Mouse (Mus musculus) lung, postnatal 4 days (tissue): ENCODE results near the gene Pitx2.

ENCODE experiments used
- DNase-seq, 2 experiments: peaks; one replicate each; pipeline ENCODE4 v3.0.0; 2021

Pitx2 gene

DNA sequence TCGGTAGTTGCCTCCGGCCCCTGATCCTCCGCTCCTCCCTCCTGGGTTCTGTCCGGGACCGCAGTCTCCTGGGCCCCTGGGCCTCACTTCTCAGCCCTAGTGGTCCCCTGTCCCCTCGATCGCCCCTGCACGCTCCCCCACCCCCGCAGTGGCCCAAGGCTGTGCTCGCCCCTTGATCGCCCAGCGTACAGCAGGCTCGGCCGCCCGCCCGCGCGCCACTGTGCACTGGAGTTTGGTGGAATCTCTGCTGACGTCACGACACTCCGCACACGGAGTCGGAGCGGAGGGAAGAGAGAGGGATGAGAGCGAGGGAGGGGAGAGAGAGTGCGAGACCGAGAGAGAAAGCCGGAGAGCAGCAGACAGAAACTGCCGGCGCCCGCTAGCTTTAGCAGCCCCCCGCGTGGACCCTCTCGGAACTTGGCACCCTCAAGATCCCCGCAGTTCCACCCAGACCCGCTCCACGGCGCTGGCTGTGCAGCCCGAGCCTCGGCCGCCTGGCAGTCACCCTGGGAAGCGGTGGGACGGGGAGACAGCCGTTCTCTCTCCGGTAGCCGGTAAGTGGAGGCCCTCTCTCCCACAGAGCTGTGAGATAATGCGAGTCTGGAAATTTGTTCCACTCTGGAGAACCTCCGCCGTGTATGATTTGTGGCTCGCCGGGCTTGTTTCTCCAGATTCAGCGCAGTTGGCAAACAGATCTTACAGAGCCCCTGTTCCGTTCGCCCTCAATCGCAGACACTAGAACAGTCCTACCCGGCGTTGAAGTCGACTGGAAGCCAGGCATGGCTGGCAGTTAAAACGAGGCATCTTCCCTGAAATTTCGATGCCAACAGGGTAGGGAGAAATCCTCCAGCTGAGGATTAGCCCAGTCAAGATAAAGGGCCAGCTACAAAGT, at the start of gene Pitx2:
TSS of gene Pitx2 (plus strand) at position 270 of the 892 bp plus-strand sequence.
- peak in 1 of 2 experiments; percentile 37 for DNase-seq

DNA sequence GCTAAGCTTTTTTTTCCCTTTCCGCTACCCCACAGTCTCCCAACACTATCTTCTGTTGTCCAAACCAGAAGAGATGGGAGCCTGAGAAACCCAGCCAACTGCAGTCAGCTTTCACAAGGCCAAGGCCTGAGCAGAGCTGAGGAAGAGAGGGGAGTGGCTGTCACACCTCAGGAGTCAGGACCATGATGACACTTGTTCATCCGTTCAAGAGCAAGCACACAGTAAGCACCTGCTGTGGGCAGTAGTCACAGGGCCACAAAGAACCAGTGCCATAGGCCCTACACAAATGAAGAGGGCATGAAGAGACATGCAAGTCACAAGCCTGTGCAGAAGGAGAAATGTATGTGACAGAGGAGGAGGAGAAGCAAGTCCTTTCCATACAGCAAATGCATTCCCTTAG, 49.7 kb upstream of the Pitx2 start:
- DNase-seq = no peak

DNA sequence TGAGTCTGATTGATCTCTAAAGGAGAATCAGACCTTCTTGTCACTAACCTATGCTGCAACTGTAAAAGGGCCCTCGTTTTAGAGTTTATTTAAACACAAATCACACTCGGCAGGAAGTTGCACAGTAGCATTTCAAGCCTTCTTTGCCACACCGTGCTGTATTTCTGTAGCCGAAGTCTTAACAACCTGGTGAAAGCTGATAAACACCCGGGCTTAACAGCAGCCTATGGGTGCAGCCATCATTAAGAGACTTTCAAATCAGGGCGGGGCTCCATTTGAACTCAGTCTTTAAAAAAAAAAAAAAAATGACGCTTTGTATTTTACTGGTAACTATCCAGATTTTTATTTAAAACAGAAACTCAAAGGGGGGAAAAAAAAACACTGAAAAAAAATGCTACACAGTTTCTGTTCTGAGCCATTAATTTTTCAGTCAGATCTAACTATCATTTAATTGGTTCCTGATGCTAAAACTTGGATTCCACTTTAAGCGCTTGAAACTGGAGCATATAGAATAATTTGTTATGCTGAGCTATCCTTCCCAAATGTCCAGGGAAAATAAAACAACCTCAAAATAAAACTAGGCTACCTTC, 48.5 kb upstream of the Pitx2 start:
- DNase-seq = no peak

DNA sequence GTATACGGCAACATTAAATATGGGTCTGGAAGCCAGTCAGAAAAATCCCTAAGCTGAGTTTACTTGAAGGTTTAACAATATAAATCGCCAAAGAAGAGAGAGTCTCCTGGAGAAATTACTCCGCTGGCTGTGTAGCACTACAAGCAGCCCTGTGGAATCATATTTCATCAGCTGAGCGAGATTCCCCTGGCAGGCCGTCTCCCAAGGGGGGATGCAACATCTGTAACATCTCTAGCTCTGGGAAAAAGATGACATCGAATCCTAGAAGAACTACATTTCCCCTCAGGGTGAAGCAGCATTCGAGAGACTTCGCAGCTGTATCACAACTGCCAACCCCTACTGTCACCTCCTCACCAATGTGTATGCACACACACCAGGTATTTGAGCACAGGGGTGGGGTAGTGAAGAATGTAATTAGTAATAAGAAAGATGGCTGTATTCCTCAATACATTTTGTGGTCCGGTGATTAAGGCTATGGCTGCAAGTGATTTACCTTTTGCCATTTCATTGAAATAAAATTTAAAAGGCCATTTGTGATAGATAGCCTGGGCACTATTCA, 40.8 kb upstream of the Pitx2 start:
- DNase-seq = no peak

DNA sequence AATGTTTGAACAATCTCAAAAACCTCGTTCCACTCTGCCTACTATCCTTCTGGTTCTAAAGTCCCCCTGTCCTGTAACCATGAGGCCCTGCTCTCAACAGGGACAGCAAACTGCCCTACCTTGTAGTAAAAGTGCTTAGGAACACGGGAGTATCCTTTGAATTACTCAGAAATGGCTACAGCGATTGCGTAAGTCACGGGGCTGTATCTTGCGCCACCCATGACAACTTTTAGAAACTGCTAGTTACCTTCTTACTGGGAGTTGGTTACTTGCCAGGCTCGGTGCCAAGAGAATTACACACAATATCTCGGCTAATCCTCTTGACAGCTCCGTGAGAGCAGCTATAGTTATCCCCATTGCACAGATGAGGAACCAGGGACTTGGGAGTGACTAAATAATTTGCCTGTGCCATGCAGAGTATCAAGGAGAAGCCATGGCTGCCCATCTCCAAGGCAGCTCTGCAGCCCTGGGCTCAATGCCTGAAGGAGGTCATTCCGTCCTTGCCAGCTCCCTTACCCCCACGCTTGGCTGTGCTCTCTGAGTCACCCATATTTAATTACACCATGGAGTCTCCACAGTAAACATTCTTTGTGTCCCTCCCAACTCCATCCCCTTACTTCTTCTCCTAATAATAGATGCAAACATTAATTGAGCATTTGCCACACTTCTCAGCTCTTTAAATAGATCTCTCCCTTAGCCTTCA, 38.2 kb upstream of the Pitx2 start:
- no peak for DNase-seq

DNA sequence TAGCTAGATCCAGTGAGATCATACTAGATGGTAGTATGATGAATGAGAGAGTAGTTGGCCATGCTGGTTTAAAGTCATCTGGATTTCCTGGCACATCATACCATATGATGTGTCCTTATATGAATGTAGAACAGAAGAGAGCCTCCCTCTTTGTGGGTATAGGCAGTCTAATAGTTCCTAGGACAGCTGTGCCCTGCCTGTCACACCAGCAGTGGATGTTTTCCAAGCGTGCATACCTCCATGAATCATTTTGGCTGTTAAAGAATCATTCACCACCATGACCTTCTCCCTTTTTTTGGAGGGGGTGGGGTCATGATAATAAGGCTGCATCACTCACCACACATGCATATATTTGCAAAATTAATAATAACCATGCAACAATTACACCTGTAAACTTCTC, 35.4 kb upstream of the Pitx2 start:
- DNase-seq = no peak

DNA sequence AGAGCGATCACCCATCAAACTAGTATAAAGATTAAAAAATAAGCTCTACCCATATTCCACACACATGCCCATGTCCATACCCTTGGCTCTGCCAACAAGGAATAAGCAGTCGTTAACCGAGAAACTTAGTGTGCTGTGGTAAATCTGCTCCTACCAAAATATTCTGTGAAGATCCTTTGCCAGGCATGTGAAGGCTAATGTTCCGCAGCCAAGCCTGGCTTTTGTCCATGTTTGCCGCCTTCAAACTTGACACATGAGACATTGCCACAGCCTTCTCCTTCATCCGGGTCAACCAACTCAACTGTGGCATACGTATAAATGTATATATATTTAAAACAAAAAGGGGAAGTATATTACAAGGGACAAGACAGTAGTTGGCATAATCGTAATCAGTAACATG, 34.0 kb upstream of the Pitx2 start:
- DNase-seq = no peak

DNA sequence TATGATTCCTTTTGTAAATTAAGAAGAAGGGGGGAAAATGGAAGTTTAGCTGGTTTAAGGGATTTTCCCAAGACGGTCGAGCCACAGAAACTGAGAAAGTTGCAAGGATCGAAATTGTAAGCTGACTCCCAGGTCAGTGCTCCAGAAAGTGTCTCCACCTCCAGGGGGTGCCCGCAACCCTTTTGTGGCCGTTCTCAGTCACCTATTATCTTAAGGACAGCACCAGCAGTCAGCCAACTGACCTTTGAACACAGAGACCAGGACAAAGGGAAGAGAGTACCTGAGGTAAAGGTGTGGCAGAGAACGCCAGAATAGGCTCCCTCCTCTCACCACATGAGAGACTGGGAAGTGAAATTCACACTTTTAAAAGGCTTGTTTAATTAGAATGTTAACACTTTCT, 33.0 kb upstream of the Pitx2 start:
- DNase-seq = no peak

DNA sequence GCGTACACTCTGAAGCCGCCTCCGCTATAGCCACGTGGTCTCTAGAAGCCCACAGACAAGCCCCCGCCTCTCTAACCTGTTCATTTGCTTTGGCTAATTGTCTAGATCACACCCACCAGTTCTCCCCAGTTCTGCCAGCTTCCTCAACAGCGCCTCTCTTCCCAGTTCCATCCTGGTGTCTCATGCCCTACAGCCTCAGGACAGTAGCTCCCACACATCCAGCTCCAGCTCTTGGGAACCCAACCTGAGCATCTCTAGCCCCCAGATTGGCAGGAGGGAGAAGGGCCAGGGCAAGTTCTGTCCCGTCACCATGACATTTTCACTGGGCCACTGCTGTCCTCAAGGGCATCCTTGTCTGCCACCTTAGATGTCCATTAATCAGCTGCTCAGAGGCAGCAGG, 29.3 kb upstream of the Pitx2 start:
- no peak for DNase-seq

DNA sequence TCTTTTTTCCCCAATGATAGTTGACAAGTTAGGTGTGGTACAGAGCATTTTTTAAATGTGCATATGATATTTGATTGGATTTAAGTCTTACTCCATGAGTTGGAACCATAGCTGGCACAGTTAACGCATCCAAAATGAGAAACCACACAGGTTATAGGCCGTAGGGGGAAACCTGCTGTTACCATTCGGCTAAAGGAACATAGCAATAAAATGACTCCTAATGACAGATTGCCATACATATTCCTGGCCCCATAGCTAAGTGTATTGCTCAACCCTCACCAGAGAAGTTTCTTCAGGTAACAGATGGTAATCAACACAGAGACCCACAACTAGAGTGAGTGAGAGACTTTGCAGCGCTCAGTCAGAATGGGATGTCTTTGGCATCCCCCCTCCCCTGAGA, 27.9 kb upstream of the Pitx2 start:
- no peak for DNase-seq

DNA sequence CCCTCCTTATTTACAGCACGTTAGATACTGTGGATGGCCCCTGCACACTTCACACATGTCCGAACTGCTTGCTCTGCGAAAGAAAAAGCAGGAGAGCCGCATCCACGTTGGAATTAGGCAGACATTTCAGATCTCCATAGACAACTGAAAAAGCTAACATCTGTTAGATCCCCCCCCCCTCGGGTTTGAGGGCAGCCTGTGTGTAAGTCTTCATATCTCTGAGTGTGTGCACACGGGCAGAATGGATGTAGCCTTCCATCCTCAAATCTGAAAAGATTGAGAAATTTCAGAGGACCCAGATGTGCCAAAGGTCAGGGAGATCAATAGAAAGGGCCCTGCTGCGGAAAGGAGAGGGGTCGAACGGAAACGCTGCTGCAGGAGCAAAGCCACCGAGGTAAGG, 5.2 kb upstream of the Pitx2 start:
- DNase-seq = no peak

DNA sequence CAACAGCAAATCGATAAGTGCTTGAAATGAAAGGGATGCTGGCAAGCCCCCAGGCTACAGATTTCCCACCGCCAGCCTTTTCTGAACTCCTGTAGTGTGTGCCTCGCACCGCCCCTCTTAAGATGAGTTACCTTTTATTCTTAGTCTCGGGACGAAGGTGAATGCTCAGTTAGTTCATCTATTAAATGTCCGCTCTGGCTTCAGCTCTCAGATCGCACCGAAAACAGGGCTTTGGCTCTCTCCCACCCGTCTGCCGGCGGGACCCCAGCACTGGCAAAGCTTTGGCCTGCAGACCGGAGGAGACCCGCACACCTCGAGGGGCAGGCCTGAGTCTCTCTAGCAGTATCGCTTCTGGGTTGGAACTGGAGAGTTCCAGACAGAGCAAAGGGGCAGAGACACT, 4.6 kb upstream of the Pitx2 start:
- no peak for DNase-seq

DNA sequence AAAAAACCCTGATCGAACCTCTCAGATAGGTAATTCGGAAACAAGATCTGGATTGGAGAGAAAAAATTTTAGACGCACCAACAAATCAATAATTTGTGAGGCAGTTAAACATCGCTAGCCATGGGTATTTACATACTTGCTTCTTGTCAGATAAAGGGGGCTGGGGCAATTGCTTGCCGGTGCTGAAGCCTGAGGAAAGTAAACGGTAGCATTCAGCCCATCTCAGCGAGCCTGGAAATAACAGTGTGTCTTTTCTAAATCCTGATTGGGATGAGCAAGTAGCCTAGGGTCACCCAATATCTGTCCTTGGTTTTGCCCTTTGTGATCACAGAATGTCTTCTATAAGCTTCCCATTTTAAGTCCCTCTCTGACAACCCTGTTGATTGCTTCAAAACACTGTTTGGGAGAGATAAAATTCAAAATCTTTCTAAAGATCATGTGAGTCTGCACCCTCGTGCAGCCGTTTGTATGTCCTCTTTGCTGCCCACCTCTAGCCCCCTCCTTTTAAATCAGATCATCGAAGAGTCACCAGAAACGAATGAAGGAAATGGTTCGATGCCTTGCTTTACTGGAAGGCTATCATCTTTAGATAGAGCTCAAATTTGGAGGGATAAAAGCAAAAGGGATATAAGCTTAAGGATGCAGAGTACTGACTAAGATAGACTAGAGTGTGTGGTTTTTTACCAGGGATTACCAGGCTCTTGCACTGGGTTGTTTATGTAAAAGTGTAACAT, 3.7 kb upstream of the Pitx2 start:
- no peak for DNase-seq

DNA sequence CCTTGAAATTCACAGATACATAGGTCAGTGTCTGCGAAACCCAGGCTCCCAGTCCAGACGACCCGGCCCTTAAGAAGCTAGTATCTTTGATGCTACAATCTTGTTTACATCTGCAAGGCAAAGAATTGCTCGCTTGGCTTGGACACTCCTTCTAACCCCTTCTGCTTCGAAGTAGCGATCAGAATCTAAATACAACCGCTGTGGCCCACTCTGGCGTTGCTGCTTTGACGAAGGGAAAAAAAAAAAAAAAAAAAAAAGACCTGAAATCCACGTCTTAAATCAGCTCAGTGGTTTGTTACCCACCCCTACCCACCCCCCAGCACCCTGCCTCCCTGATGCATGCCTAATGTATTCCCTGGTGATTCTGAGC, 3.1 kb upstream of the Pitx2 start:
- no peak for DNase-seq

DNA sequence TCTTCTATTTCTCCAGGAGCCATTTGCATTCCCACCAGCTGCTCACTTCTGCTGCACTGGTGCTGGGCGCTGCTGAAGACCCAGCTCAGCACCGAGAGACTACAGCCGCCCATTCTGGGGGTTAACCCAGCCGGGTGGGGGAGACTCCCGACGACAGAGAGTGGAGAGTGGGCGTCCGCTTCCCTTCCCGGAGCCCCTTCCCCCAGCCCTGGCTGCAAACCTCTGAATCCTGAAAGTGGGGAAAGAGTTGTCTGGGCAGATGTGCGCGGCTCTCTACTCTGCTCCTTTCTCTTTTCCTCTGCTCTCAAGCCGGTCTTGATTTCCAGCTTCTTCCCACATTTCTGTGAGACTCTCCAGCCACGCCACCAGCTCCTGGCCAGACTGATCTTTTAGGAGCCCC, 2.6 kb upstream of the Pitx2 start:
- no peak for DNase-seq

DNA sequence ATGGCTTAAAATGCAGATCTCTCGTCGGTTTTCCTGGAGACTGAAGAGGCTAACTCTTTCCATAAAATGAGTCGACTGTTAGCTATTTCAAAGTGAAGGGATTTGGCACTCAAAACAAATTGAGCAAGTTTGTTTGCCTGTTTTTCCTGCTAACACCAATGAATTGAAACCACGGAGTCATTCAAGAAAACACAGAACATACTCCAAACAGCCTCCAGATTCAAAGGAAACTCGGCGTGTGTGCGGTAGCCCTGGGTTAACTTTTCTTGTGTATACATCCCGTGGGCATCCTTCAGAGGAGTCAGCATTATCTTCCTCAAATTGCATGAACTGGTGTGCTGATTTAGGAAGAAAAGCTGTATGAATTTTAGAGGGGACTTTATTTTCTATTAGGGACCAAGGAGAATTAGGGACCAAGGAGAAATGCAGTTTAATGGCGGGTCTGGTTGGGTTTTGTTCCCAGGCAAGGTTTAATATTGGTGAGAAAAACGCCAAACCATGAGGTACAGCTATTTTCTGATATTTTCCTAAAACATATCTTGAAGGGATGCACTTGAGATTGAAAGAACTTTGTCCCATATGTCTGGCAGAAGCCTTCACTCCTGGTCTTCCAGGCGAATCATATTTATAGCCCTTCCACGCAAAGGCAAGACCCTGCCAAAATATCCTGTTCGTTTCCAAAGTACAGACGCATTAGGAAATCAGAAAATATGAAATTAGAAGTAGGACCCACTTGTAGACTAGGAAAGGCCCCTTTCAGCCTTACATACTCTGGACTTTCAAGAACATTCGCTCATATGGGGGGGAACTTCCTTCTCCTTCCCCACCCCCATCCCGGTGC, 1.7 kb upstream of the Pitx2 start:
- no peak for DNase-seq

DNA sequence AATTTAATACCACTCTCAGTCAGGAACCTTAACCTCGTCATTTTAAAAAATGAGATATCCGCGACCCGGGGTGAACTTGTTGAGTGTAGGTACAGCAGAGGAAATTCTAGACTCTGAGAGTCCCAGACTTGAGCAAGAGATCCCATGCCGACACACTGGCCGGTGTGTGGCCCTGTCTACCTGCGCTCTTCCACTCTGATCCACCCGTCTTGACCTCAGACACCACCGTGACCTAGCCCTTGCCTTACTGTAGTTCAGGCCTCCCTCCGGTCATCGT, 1.1 kb upstream of the Pitx2 start:
- DNase-seq = no peak

DNA sequence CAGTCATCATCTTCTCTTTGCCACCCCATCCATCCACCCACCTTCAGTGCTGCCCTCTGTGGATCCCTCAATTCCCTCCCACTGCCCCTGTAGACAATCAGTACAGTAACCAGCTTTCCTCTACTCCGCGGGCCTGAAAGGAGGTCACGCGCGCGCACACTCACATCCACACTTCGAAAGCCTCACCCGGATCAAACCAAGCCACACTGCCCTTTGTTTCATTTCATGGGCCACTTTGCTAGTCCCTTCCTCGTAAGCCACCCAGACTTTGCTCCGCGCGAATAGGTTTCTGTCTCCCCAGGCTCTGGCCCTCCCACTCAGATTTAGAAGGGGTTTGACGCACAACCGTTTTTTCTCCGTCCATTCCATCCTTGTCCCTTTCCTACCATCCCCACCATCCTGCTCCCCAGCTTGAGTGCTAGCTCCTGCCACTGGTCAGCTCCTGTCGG, 494 bp upstream of the Pitx2 start:
- DNase-seq = no peak

DNA sequence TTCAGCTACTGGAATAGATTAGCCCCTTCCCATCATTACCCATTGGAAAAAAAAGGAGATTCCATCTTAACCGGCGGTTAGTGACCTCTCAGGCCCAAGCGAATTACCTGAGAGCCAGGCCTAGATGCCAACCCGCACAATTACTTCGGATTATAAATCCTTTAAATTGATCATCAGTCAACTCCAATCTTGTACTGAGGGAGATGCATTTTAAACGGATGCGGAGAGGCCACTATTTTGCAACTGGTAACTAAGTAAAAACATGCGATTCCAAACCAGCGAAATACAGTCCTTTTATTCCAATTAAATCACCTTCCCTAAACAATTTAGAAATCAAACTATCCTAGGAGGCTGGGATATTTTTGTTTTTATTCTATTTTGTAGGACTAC, 818 bp downstream of the Pitx2 start:
- DNase-seq = no peak

DNA sequence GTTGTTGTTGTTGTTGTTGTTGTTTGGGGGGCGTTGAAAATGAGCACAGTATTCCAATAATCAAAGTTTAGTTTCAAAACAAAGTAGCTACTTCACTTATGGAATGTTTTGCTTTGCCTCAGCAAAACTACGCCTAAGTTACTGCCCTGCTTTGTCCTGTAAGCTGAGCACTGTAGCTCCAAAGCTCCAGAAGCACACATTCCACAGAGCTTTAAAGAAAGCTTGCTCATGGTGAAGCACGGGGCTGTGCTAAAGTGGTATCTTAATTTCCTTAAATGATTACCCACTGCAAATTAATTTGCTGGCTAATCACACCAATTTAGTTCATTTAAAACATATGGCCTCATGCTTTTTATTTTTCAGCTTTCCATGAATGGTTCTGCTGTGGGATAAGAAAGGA, 1.5 kb downstream of the Pitx2 start:
- DNase-seq = no peak

DNA sequence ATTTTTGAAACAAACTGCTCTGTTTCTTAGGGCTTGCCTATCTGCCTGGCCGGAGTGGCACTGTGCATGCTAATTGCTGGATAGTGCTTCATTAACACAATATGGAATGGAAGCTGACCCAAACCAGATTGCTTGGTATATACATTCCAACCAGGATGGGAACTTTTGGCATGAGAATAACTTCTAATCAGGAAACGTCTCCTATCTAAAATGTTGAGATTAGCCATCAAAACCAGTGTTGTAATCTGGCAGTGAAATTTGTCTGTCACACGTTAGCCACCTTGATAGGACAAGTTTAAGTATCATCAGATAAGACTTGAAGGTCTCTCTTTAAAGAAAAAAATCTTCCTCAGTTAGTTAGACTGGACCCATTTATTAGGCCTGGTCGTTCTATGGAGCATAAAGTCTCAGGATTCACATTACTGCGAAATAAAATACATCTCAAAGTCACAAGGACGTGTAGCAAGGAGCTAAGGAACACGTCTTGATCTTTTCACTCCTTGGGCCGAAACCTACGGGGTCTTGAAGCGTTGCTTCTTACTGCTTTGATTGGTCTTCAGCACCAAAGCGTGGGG, 2.1 kb downstream of the Pitx2 start:
- DNase-seq = no peak
